Mouse (Mus musculus) lung, adult 2 months (tissue): Measurements from ENCODE around the gene Hist1h2ae. TPM values are rescaled to one million over a fixed set of nuclear protein-coding genes. Genes with fewer than 3 reads are reported as not detected.
"Not testable (repeated sequence)": the region's sequence is repeated elsewhere in the genome, so short reads cannot be mapped to it uniquely, and the experiment has no call there.

Source experiments
- DNase-seq: peaks from one replicate; pipeline ENCODE4 v3.0.0; 2022
- H3K4me1 ChIP-seq: fragments of 200-500 bp; 2 replicates; pipeline ENCODE4 v1.6.1; 2011; ENCODE audit warnings: low read length; ENCODE audit not compliant: control insufficient read depth, insufficient read depth
- H3K4me3 ChIP-seq: fragments of 200-500 bp; replicated peaks from 2 replicates; pipeline ENCODE3; 2011; ENCODE audit warnings: low read depth, mild to moderate bottlenecking, control low read depth, low read length; ENCODE audit errors: extremely low read depth
- CTCF ChIP-seq: fragments of 200-500 bp; IDR thresholded peaks from 2 replicates; pipeline ENCODE4 v1.5.1; 2011; ENCODE audit warnings: mild to moderate bottlenecking, low read length, control low read depth; ENCODE audit not compliant: insufficient read depth
- POLR2A ChIP-seq: fragments of 200-500 bp; IDR thresholded peaks from 2 replicates; pipeline ENCODE4 v1.6.1; 2011; ENCODE audit warnings: low read depth, mild to moderate bottlenecking, control low read depth, low read length, borderline replicate concordance; ENCODE audit errors: extremely low read depth
- WGBS: fragments of 180-500 bp; shearing (Covaris S2); methylation state at CpG from one replicate; pipeline ENCODE4 v1.1.7; 2018; 5-methylcytosine and 5-hydroxymethylcytosine counted together
- polyA plus RNA-seq: library from polyadenylated mRNA; depleted of rRNA; stranded (reverse); fragments of >200 nt; gene quantifications from 2 replicates; pipeline ENCODE4 v1.2.3, GENCODE M21; 2012

Gene Hist1h2ae
- polyA plus RNA-seq, 1 experiment = 1.8 TPM

DNA sequence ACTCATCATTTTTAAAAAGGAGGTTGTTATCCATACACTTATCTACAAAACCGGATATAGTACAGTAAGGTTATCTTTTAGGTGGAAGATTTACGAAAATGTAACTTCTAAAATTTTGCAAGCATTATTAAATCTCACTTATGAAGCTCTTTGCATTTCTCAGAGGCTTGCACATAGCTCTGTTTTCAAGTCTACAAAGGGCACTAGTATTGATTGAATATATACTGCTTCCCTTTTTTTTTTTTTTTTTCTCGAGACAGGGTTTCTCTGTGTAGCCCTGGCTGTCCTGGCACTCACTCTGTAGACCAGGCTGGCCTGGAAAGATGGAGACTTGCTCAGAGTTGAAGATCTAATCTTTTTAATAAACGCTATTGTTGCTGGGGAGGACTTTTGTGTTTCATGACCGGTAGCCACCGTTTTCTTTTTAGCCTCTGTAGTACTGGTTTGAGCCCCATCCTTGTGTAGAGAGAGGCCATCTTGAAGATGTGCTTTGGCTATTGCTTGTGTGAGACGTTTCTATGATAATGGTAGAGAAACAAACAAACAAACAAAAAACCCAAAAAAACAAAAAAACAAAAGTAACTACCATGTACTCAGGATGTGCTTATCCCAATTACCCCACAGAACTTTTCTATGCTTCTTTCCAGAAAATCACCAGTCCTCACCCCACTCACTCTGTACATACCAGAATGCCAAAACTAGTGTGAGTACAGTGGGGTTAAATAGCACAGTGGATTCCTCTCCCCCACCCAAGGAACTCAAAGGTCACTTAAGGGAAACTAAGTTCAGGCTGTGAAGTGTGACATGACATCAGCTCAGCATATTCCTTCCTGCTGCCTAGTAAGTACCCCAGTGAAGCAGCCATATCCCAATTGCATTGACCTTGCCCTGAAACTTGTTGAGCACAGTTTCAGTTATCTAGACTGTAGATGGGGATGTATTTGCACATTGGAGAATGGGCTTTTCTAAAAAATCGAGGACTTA lies 18.8 kb downstream of the Hist1h2ae start:
- TF ChIP-seq CTCF = no peak
- no peak for DNase-seq
- Histone ChIP-seq H3K4me3 (no peak overlapping the region), H3K4me1 (peaks cover 5% of the 10 kb centered on the region)
- 38% methylated on average over 8 of the region's 8 CpGs for WGBS

- TF ChIP-seq CTCF (0 out of 2 replicates have a peak, but pooled peaks have one; percentile 12), POLR2A (peak; percentile 81; the same call in 1 of the 2 replicates)
- under 1% methylated on average over 47 of the region's 47 CpGs for WGBS
- not testable (repeated sequence) for H3K4me1 ChIP-seq
- peak; percentile 74 for DNase-seq
- H3K4me3 ChIP-seq = peak within 1 kb of the TSS; percentile 61
Observed at GRCm38 (mm10) chr13:23551146-23551834, 19.7 kb downstream of the Hist1h2ae start, which contains the start of gene Hist1h4f. Gene Hist1h4f (minus strand): TSS chr13:23551648.

DNA sequence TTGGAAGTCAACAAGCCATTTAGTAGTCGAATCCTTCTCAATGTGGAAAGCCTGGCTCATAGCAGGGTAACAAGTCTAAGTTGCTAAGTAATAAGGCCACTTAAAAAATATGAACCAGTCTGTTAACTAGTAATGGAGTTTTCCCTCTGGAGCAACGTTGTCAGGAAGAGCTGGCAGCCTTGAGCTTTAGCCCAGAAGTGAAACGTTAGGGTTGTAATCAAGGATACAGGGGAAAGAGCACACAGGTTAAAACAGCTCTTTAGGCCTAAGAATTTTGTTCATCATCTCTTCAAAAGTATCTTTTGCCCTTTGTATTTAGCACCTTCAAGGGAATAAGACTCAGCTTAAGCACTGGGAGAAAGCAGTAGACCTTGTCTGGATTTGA lies 20.3 kb downstream of the Hist1h2ae start:
- 5% methylated on average over 3 of the region's 3 CpGs for WGBS
- DNase-seq = no peak
- peaks cover 3% of the 10 kb centered on the region; the same call in 1 of the 2 replicates for H3K4me1 ChIP-seq
- no peak for TF ChIP-seq POLR2A
- no peak for TF ChIP-seq CTCF
- no peak overlapping the region for H3K4me3 ChIP-seq

GRCm38 (mm10) chr13:23546694-23547093 lies 24.3 kb downstream of the Hist1h2ae start:
- no peak for DNase-seq
- TF ChIP-seq CTCF (no peak), POLR2A (no peak)
- H3K4me1 ChIP-seq = peaks cover 2% of the 10 kb centered on the region; the same call in 1 of the 2 replicates
- no peak overlapping the region for H3K4me3 ChIP-seq
- 72% methylated on average over 5 of the region's 5 CpGs for WGBS

GRCm38 (mm10) chr13:23544787-23545120 lies 26.3 kb downstream of the Hist1h2ae start:
- WGBS = under 1% methylated on average over 13 of the region's 14 CpGs
- H3K4me3 ChIP-seq = peak overlapping the region; percentile 24
- DNase-seq, H3K4me1 ChIP-seq: not testable (repeated sequence)

DNA sequence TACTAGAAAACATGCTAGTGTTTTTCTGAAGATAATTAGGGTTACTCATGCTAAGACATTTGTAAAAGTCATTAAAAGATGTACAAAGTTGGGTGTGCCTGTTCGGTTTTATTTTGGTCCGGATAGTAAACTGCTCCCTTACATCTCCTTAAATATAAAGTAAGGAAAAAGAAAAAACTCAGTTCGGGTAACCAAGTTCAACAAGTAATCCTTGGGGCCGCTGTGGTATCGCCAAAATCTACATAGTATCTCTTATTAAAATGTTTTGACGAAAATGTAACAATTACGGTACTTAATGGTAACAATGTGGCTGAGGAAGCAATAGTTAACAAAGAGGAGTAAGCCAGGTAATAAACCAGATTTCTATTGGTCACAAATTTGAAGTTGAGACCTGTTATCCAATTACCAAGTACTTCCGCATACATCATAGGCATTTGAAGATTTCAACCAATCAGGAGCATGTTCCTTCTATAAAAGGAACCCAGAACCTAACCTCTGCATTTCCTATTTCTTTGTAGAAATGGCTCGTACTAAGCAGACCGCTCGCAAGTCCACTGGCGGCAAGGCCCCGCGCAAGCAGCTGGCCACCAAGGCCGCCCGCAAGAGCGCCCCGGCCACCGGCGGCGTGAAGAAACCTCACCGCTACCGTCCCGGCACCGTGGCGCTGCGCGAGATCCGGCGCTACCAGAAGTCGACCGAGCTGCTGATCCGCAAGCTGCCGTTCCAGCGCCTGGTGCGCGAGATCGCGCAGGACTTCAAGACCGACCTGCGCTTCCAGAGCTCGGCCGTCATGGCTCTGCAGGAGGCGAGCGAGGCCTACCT lies 26.8 kb downstream of the Hist1h2ae start, which contains the start of gene Hist1h3f:
Gene Hist1h3f (plus strand): TSS at position 88 of the 822 bp plus-strand sequence.
- TF ChIP-seq CTCF (no peak), POLR2A (peak; percentile 84)
- Histone ChIP-seq H3K4me1 (peaks cover 2% of the 10 kb centered on the region; the same call in 1 of the 2 replicates), H3K4me3 (peak within 1 kb of the TSS; percentile 71)
- WGBS = under 1% methylated on average over 35 of the region's 45 CpGs
- DNase-seq = peak; percentile 71

- H3K4me3 ChIP-seq = peak within 1 kb of the TSS; percentile 71
- under 1% methylated on average over 36 of the region's 42 CpGs for WGBS
- H3K4me1 ChIP-seq = not testable (repeated sequence)
- peak; percentile 35; the same call in 1 of the 2 replicates for TF ChIP-seq POLR2A
- peak; percentile 67 for DNase-seq
Observed at GRCm38 (mm10) chr13:23542999-23543607, 27.9 kb downstream of the Hist1h2ae start, which contains the start of gene Hist1h2bh. Gene Hist1h2bh (minus strand): TSS chr13:23543392.

DNA sequence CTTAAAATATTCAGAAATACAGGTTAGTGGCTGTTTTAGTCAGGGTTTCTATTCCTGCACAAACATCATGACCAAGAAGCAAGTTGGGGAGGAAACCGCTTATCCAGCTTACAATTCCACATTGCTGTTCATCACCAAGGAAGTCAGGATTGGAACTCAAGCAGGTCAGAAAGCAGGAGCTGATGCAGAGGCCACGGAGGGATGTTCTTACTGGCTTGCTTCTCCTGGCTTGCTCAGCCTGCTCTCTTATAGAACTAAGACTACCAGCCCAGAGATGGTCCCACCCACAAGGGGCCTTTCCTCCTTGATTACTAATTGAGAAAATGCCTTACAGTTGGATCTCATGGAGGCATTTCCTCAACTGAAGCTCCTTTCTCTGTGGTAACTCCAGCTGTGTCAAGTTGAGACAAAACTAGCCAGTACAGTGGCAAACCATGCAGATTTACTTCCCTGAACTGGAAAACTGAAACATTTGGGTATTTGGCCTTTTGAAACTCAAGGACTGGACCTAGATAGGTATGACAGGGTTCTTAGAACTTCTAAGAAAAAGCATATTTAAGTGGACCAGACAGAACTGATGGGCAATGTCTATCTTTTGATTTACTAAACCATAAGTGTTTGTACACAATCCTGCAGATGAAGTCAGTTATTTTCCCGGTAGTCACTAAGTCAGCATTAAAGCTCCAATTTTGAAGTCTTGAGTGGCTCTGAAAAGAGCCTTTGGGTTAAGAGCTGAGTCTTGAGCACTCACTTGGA lies 28.6 kb downstream of the Hist1h2ae start:
- H3K4me1 ChIP-seq, DNase-seq: not testable (repeated sequence)
- WGBS = 14% methylated on average over 3 of the region's 3 CpGs
- peak overlapping the region; percentile 41 for H3K4me3 ChIP-seq

DNA sequence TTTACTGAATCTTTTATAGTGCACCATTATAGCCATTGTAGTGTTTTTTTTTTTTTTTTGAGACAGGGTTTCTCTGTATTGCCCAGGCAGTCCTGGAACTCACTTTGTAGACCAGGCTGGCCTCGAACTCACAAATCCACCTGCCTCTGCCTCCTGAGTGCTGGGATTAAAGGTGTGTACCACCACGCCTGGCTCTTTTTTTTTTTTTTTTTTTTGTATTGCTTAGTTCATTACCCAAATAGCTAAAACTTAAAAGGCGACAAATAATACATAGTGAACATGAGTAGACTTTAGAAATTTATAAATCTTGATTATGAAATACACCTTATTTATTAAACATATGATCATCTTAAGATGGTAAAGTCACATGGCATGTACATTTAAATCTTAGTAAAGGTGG lies 29.5 kb downstream of the Hist1h2ae start:
- Histone ChIP-seq H3K4me1 (peaks cover 2% of the 10 kb centered on the region; the same call in 1 of the 2 replicates), H3K4me3 (no peak overlapping the region)
- 88% methylated on average over 3 of the region's 3 CpGs for WGBS
- no peak for DNase-seq
- TF ChIP-seq CTCF (no peak), POLR2A (no peak)

DNA sequence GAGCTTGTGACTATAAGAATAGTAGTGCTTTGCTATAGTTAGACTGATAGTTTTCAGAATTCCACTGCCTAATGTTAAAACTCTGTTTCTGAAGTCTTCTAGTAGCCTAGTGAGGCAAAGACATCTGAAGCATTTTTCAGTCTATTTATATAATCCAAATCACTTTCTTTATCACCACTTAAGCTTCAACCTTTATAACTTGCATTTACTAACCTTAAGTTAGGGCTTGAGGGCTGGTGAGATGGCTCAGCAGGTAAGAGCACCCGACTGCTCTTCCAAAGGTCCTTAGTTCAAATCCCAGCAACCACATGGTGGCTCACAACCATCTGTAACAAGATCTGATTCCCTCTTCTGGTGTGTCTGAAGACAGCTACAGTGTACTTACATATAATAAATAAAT lies 31.2 kb downstream of the Hist1h2ae start:
- DNase-seq, H3K4me1 ChIP-seq, H3K4me3 ChIP-seq: not testable (repeated sequence)
- 58% methylated on average over 1 of the region's 1 CpGs for WGBS
